Mouse (Mus musculus) CH12.LX (cell line): ENCODE measurements around the gene Gng12. TPM values are rescaled to one million over a fixed set of nuclear protein-coding genes. Genes with fewer than 3 reads are reported as not detected.
"Not testable (repeated sequence)": the region's sequence is repeated elsewhere in the genome, so short reads cannot be mapped to it uniquely, and the experiment has no call there.

Source experiments
- DNase-seq: peaks from one replicate; pipeline ENCODE4 v3.0.0-alpha.2; 2013; ENCODE audit errors: extremely low read depth
- H3K27ac ChIP-seq: 2 replicates; pipeline ENCODE4 v1.5.1; 2012; ENCODE audit warnings: low read depth, mild to moderate bottlenecking, control low read depth, moderate library complexity; ENCODE audit not compliant: insufficient read depth
- H3K27me3 ChIP-seq: replicated peaks from 2 replicates; pipeline ENCODE3; 2012; ENCODE audit warnings: inconsistent platforms
- H3K36me3 ChIP-seq, 2 experiments: replicated peaks in 1 of 2; 2 replicates each; pipeline versions ENCODE3 to v1.6.1; 2012; ENCODE audit warnings: inconsistent platforms in 1 of 2, low read length in 1 of 2, mild to moderate bottlenecking in 1 of 2, mixed read lengths in 1 of 2, moderate library complexity in 1 of 2; ENCODE audit not compliant: control insufficient read depth in 1 of 2, insufficient read depth in 1 of 2
- H3K4me1 ChIP-seq, 2 experiments: 2 replicates each; pipeline ENCODE4 v1.6.1; 2012; ENCODE audit warnings: inconsistent platforms in 1 of 2, moderate library complexity in 1 of 2; ENCODE audit not compliant: insufficient read depth in 2 of 2, control insufficient read depth in 1 of 2
- H3K4me2 ChIP-seq: 2 replicates; pipeline ENCODE4 v1.6.1; 2012; ENCODE audit warnings: low read depth, mild to moderate bottlenecking, control low read depth; ENCODE audit not compliant: poor library complexity, insufficient read depth, severe bottlenecking
- H3K4me3 ChIP-seq, 3 experiments: fragments of 150-350 bp in 1 of 3; sonication (generic) in 1 of 3; replicated peaks in 1 of 3; 2 replicates each; pipeline versions ENCODE3 to v1.5.1; 2011 to 2012; ENCODE audit warnings: low read depth in 2 of 3, low read length in 2 of 3, mild to moderate bottlenecking in 2 of 3, moderate library complexity in 2 of 3, control low read depth in 1 of 3, improper control_type of control experiment in 1 of 3, inconsistent platforms in 1 of 3, mixed read lengths in 1 of 3; ENCODE audit not compliant: poor library complexity in 1 of 3
- H3K79me2 ChIP-seq: replicated peaks from 2 replicates; pipeline ENCODE4 v1.6.1; 2012; ENCODE audit warnings: mild to moderate bottlenecking, moderate library complexity; ENCODE audit not compliant: control insufficient read depth, poor library complexity, insufficient read depth, severe bottlenecking; ENCODE audit errors: extremely low read depth
- H3K9ac ChIP-seq: 2 replicates; pipeline ENCODE4 v1.6.1; 2012; ENCODE audit warnings: low read depth, mild to moderate bottlenecking, control low read depth, moderate library complexity; ENCODE audit not compliant: insufficient read depth
- H3K9me3 ChIP-seq: replicated peaks from 2 replicates; pipeline ENCODE3; 2012; ENCODE audit warnings: low read length, inconsistent platforms, mixed read lengths
- CHD2 ChIP-seq: IDR thresholded peaks from 2 replicates; pipeline ENCODE4 v1.6.1; 2011; ENCODE audit warnings: low read length, improper control_type of control experiment
- EP300 ChIP-seq: IDR thresholded peaks from 2 replicates; pipeline ENCODE4 v1.6.1; 2011; ENCODE audit warnings: low read length, improper control_type of control experiment
- IRF4 ChIP-seq: IDR thresholded peaks from 2 replicates; pipeline ENCODE4 v1.6.1; 2014; ENCODE audit warnings: low read depth, mild to moderate bottlenecking, inconsistent platforms, low read length, improper control_type of control experiment
- JUN ChIP-seq: IDR thresholded peaks from 2 replicates; pipeline ENCODE4 v1.6.1; 2011; ENCODE audit warnings: low read depth, mild to moderate bottlenecking, low read length, improper control_type of control experiment, moderate library complexity; ENCODE audit not compliant: insufficient read depth
- JUND ChIP-seq: conservative IDR thresholded peaks from 2 replicates; pipeline ENCODE4 v1.6.1; 2011; ENCODE audit warnings: low read depth, low read length, improper control_type of control experiment
- MAFK ChIP-seq: IDR thresholded peaks from 2 replicates; pipeline ENCODE4 v1.6.1; 2011; ENCODE audit warnings: low read length, improper control_type of control experiment; ENCODE audit not compliant: insufficient replicate concordance
- MAZ ChIP-seq: IDR thresholded peaks from 2 replicates; pipeline ENCODE4 v1.6.1; 2012; ENCODE audit warnings: low read depth, mild to moderate bottlenecking, inconsistent platforms, low read length, improper control_type of control experiment, moderate library complexity
- MYC ChIP-seq: IDR thresholded peaks from 2 replicates; pipeline ENCODE4 v1.6.1; 2011; ENCODE audit warnings: low read depth, mild to moderate bottlenecking, improper control_type of control experiment, low read length
- NELFE ChIP-seq: IDR thresholded peaks from 2 replicates; pipeline ENCODE4 v1.6.1; 2011; ENCODE audit warnings: low read depth, low read length, improper control_type of control experiment
- NRF1 ChIP-seq: IDR thresholded peaks from 2 replicates; pipeline ENCODE4 v1.6.1; 2014; ENCODE audit warnings: low read depth, mild to moderate bottlenecking, inconsistent platforms, low read length, improper control_type of control experiment, moderate library complexity
- POLR2A ChIP-seq: IDR thresholded peaks from 2 replicates; pipeline ENCODE4 v1.6.1; 2011; ENCODE audit warnings: low read depth, mild to moderate bottlenecking, improper control_type of control experiment, low read length
- POLR2AphosphoS2 ChIP-seq: IDR thresholded peaks from 2 replicates; pipeline ENCODE4 v1.6.1; 2011; ENCODE audit warnings: low read depth, low read length, improper control_type of control experiment
- RAD21 ChIP-seq: IDR thresholded peaks from 2 replicates; pipeline ENCODE4 v1.6.1; 2011; ENCODE audit warnings: low read depth, mild to moderate bottlenecking, low read length, improper control_type of control experiment, moderate library complexity
- TBP ChIP-seq: conservative IDR thresholded peaks from 2 replicates; pipeline ENCODE4 v1.6.1; 2011; ENCODE audit warnings: low read depth, low read length, improper control_type of control experiment
- TCF12 ChIP-seq: IDR thresholded peaks from 2 replicates; pipeline ENCODE4 v1.6.1; 2014; ENCODE audit warnings: low read depth, mild to moderate bottlenecking, inconsistent platforms, low read length, improper control_type of control experiment
- UBTF ChIP-seq: IDR thresholded peaks from 2 replicates; pipeline ENCODE4 v1.6.1; 2012; ENCODE audit warnings: low read depth, mild to moderate bottlenecking, inconsistent platforms, low read length, improper control_type of control experiment, moderate library complexity
- ZMIZ1 ChIP-seq: IDR thresholded peaks from 2 replicates; pipeline ENCODE4 v1.6.1; 2012; ENCODE audit warnings: low read depth, mild to moderate bottlenecking, inconsistent platforms, low read length, improper control_type of control experiment
- ZNF384 ChIP-seq: IDR thresholded peaks from 2 replicates; pipeline ENCODE4 v1.6.1; 2012; ENCODE audit warnings: low read depth, low read length, improper control_type of control experiment, inconsistent platforms
- dilution Hi-C: fragments of 300-500 bp; cut with MboI; formaldehyde crosslinking; loops from 2 replicates; pipeline ENCODE4 v1.14.3; 2020; ENCODE audit warnings: low sequenced_read_pairs; ENCODE audit not compliant: extremely low pct_unique_long_range_greater_than_20kb, extremely low pct_ligation_motif_present
- in situ Hi-C: fragments of 300-500 bp; cut with MboI; formaldehyde crosslinking; loops from 3 replicates; pipeline ENCODE4 v1.14.3; 2019; ENCODE audit warnings: low sequenced_read_pairs, low pct_ligation_motif_present, low pct_unique_long_range_greater_than_20kb, mixed read lengths
- polyA plus RNA-seq: library from polyadenylated mRNA; unstranded; fragments of >175 nt; gene quantifications from 2 replicates; pipeline ENCODE4 v1.2.1, GENCODE M21; 2012; ENCODE audit warnings: low read depth; ENCODE audit not compliant: insufficient read length
- total RNA-seq, 2 experiments: library from RNA; depleted of rRNA; stranded (reverse); fragments of 300-350 nt in 1 of 2; fragments of >200 nt in 1 of 2; gene quantifications; 2 replicates each; pipeline ENCODE4 v1.2.3; 2012 to 2014

Gng12 gene
- total and polyA plus RNA-seq, 3 experiments, result 3.9 to 20.8 (median 12.2) TPM

GRCm38 (mm10) chr6:67032972-67033371, 136.8 kb downstream of the Gng12 start:
- peak; percentile 68 for TF ChIP-seq ZNF384
- H3K27ac ChIP-seq, H3K9ac ChIP-seq, H3K36me3 ChIP-seq, DNase-seq, H3K27me3 ChIP-seq, dilution Hi-C loops, H3K79me2 ChIP-seq, in situ Hi-C loops, H3K9me3 ChIP-seq, H3K4me3 ChIP-seq, H3K4me2 ChIP-seq: not testable (repeated sequence)
- H3K4me1 ChIP-seq, result peaks cover 7 to 29% of the 10 kb centered on the region in 2 experiments

- no peak for TF ChIP-seq JUN
- no peak for TF ChIP-seq MAFK
- no peak for TF ChIP-seq POLR2AphosphoS2
- TF ChIP-seq CHD2, result no peak
- TF ChIP-seq MAZ, result no peak
- TF ChIP-seq RAD21, result no peak
- no peak for TF ChIP-seq POLR2A
- TF ChIP-seq NRF1, result no peak
- no peak for TF ChIP-seq MYC
- no peak for TF ChIP-seq EP300
- no peak for TF ChIP-seq IRF4
- TF ChIP-seq TBP, result no peak
- no peak for TF ChIP-seq UBTF
- TF ChIP-seq NELFE, result no peak
- TF ChIP-seq ZMIZ1, result no peak
- no peak for TF ChIP-seq TCF12
- TF ChIP-seq JUND, result no peak
- dilution Hi-C loops, result no loop called here
- no peaks in the 10 kb centered on the region for H3K27me3 ChIP-seq
- no peaks in the 10 kb centered on the region for H3K9me3 ChIP-seq
- DNase-seq, result no peak
- H3K27ac ChIP-seq, result no peak overlapping the region
- no peak overlapping the region; the same call in 1 of the 2 replicates for H3K9ac ChIP-seq
- no peaks in the 10 kb centered on the region; the same call in 1 of the 2 replicates for H3K79me2 ChIP-seq
- H3K4me2 ChIP-seq, result no peak overlapping the region
- in situ Hi-C loops, result no loop called here
- no peak overlapping the region for H3K4me3 ChIP-seq
- peaks cover 4 to 7% of the 10 kb centered on the region in 2 experiments for H3K36me3 ChIP-seq
- peaks cover 7 to 26% of the 10 kb centered on the region in 2 experiments for H3K4me1 ChIP-seq
Observed at GRCm38 (mm10) chr6:67033604-67034003, 137.4 kb downstream of the Gng12 start.
